Comparison of ENCODE assay signal across 20 mouse cellular contexts in genomic region chr10:8767381-8767780, GRCm38 (mm10).
A peak's percentile ranks its signal among the peaks of the same experiment; 100 is the strongest.
DNase-seq lines count a peak whose midpoint lies in the region; ATAC-seq and TF ChIP-seq lines count a peak whose summit lies in the region.
"Had no signal": no experiment of that assay in that cellular context is flagged by ENCODE, and none has a peak within 500 bp of the region (broad histone marks: within the 10 kb centered on the region; RNA-seq: fewer than 3 reads in every experiment).

No protein-coding gene starts in this region.

- H3K27me3 ChIP-seq in heart, embryonic 15.5 days = no peaks in the 10 kb centered on the region
- H3K27me3 ChIP-seq in heart, embryonic 10.5 days (ENCODE audit: insufficient read depth, poor library complexity, severe bottlenecking) = no peaks in the 10 kb centered on the region
- H3K27me3 ChIP-seq in lung, embryonic 16.5 days (ENCODE audit: control insufficient read depth, insufficient read depth, low read depth, low read length) = no peaks in the 10 kb centered on the region
- H3K27me3 ChIP-seq: embryonic facial prominence, embryonic 15.5 days; forebrain, embryonic 15.5 days; intestine, embryonic 15.5 days had no signal

- no peak for ATAC-seq in heart, embryonic 15.5 days (replicated peaks; ENCODE audit: insufficient number of reproducible peaks, insufficient read depth, low FRiP score, low read depth)
- peak; percentile 60 for ATAC-seq in lung, embryonic 16.5 days (ENCODE audit: low read depth)
- ATAC-seq: activated CD4-positive, CD25-positive, alpha-beta regulatory T cell, adult 4 months; forebrain, embryonic 15.5 days; intestine, embryonic 15.5 days had no signal

- H3K4me3 ChIP-seq in gastrocnemius, adult 2 months = no peak overlapping the region
- H3K4me3 ChIP-seq in heart, embryonic 15.5 days = no peak overlapping the region
- H3K4me3 ChIP-seq in heart, embryonic 10.5 days = no peak overlapping the region
- H3K4me3 ChIP-seq in lung, embryonic 16.5 days (ENCODE audit: low read length) = no peak overlapping the region
- H3K4me3 ChIP-seq: embryonic facial prominence, embryonic 15.5 days; forebrain, embryonic 15.5 days; intestine, embryonic 15.5 days had no signal

- DNase-seq in gastrocnemius, adult 2 months = no peak
- no peak for DNase-seq in gastrocnemius, postnatal 36 days
- no peak for DNase-seq in heart, embryonic 10.5 days (ENCODE audit: low spot score)
- DNase-seq in lung, postnatal 10 days = no peak
- DNase-seq in skeletal muscle tissue, adult 2 months (ENCODE audit: low read depth, low spot score) = peak; percentile 31
- DNase-seq in cerebellum, adult 8-10 months = no peak
- DNase-seq: adrenal gland, adult 2 months; adrenal gland, postnatal 25 days; cerebellum, adult 2 months; cerebellum, postnatal 14 days; embryo, embryonic 11 days; gastrocnemius, postnatal 14 days; kidney, adult 18-20 months had no signal

- intact Hi-C loops in gastrocnemius, adult 2 months (cut with DNase I) = no loop called here
- intact Hi-C loops in gastrocnemius, postnatal 36 days (cut with DNase I) = no loop called here

- no peak overlapping the region for H3K4me2 ChIP-seq in heart, embryonic 15.5 days
- no peak overlapping the region for H3K4me2 ChIP-seq in lung, embryonic 16.5 days (ENCODE audit: low read depth, low read length)
- H3K4me2 ChIP-seq: embryonic facial prominence, embryonic 15.5 days; forebrain, embryonic 15.5 days; hindbrain, embryonic 14.5 days; intestine, embryonic 15.5 days had no signal

- peak overlapping the region; percentile 77 for H3K27ac ChIP-seq in gastrocnemius, adult 2 months
- H3K27ac ChIP-seq in heart, embryonic 15.5 days = peak overlapping the region; percentile 37
- no peak overlapping the region for H3K27ac ChIP-seq in heart, embryonic 10.5 days
- H3K27ac ChIP-seq in lung, embryonic 16.5 days (ENCODE audit: low read length) = 0 out of 2 replicates have a peak overlapping the region, but pooled peaks have one; percentile 14
- H3K27ac ChIP-seq: embryonic facial prominence, embryonic 15.5 days; forebrain, embryonic 15.5 days; hindbrain, embryonic 14.5 days; intestine, embryonic 15.5 days had no signal

- H3K9ac ChIP-seq in heart, embryonic 15.5 days = no peak overlapping the region
- H3K9ac ChIP-seq in lung, embryonic 16.5 days (ENCODE audit: low read length) = no peak overlapping the region
- H3K9ac ChIP-seq: embryonic facial prominence, embryonic 15.5 days; forebrain, embryonic 15.5 days; hindbrain, embryonic 14.5 days; intestine, embryonic 15.5 days had no signal

- 69% methylated on average over 5 of the region's 5 CpGs for WGBS in heart, embryonic 15.5 days
- WGBS in heart, embryonic 10.5 days = 82% methylated on average over 5 of the region's 5 CpGs
- 56% methylated on average over 5 of the region's 5 CpGs for WGBS in lung, embryonic 16.5 days

- H3K9me3 ChIP-seq in heart, embryonic 15.5 days (replicated peaks) = no peaks in the 10 kb centered on the region
- H3K9me3 ChIP-seq in heart, embryonic 10.5 days = no peaks in the 10 kb centered on the region
- no peaks in the 10 kb centered on the region for H3K9me3 ChIP-seq in lung, embryonic 16.5 days (ENCODE audit: control insufficient read depth, low read length)
- H3K9me3 ChIP-seq: forebrain, embryonic 15.5 days; intestine, embryonic 15.5 days had no signal

- 0 out of 2 replicates have a peak, but pooled peaks cover 3% of the 10 kb centered on the region for H3K36me3 ChIP-seq in heart, embryonic 15.5 days
- H3K36me3 ChIP-seq in heart, embryonic 10.5 days = peaks cover 12% of the 10 kb centered on the region; the same call in 1 of the 2 replicates
- no peaks in the 10 kb centered on the region for H3K36me3 ChIP-seq in lung, embryonic 16.5 days (ENCODE audit: control insufficient read depth, insufficient read depth, low read length)
- H3K36me3 ChIP-seq: forebrain, embryonic 15.5 days had no signal

- H3K4me1 ChIP-seq in heart, embryonic 15.5 days (replicated peaks) = peaks cover 19% of the 10 kb centered on the region
- peaks cover 22% of the 10 kb centered on the region for H3K4me1 ChIP-seq in heart, embryonic 10.5 days
- peaks cover 9% of the 10 kb centered on the region for H3K4me1 ChIP-seq in lung, embryonic 16.5 days (replicated peaks; ENCODE audit: control insufficient read depth, insufficient read depth, low read length)

- no peak for TF ChIP-seq CTCF in gastrocnemius, adult 2 months (IDR thresholded peaks at IDR 0.05)
